Mouse (Mus musculus) kidney, adult 18-20 months (tissue): ENCODE measurements around the gene Krt42.
"Not testable (repeated sequence)": the region's sequence is repeated elsewhere in the genome, so short reads cannot be mapped to it uniquely, and the experiment has no call there.

ENCODE experiments used
- DNase-seq: peaks from one replicate; pipeline ENCODE4 v3.0.0; 2021

Krt42 gene

DNA sequence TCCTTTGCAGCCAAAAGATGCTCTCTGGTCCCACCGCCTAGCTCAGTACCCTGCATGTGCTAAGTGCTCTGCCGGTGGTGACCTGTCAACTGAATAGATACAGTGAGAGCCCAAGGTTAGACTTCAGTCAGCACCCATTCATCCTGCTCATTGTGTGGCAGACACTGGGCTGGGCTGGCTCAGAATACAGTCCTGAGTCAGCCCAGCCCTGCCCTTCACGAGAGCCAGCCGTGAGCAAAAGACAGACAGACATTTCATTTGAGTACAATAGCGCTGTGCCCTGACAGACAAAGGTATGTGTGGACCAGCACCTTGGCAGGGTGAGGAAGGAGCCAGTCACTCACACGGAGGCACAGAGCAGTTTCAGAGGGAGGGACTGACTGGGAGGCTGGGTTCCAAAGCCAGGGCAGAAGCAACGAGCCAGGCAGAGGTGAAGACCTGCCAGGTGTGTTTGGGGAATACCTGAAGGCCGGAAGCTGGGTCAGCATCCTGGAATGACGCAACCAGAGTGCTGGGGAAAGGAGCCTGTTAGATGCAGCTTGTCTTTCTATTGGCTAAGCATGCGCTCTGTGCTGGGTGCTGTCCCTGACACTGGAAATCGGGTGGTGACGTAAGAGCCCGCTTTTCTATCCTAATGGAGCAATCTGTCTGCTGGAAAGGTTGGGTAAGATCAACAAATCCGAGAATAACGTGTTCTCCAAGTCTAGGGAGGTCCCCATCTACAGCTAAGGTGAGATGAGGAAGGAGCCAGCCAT is 8.2 kb upstream of the Krt42 start:
- no peak for DNase-seq

DNA sequence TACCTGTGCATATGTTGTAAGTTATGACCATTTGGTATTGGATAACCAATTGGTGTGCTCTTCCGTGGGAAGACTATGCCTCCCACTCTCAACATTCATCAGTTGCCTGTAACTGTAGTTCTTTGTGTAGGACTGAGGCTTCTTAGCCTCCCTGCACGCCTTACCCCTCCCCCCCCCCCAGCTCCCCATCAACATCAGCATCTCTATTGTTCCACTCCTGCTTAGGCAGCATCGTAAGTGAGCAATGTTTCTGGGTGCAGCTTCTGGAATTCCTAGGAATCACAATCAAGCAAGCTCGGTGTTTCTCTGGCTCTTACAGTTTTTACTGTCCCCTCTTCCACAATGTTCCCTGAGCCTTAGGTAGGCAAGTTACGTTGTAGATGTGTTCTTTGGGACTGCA is 5.8 kb upstream of the Krt42 start:
- DNase-seq: no peak

GRCm38 (mm10) chr11:100274719-100275118 is 5.0 kb upstream of the Krt42 start:
- DNase-seq: no peak

DNA sequence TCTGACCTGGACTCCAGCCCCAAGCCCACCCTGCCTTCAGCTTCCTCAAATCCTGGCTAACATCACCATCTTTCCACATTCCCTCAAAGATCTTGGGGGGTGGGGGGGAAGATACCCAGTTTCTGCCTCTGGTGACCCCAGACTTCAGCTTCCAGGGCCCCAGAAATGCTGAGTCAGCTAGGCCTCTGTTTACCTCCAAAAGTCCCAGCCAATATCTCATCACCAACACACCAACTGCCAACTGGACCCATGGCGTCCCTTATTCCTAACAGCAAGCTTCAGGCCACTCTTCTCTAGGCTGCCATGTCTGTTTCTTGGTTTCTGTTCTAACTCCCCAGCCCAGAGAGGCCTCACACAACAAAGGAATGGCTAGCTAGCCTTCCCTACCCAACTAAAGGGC is 2.2 kb upstream of the Krt42 start:
- DNase-seq: no peak

GRCm38 (mm10) chr11:100262058-100262980 is 7.4 kb downstream of the Krt42 start:
- DNase-seq: no peak

- no peak for DNase-seq
Measured at GRCm38 (mm10) chr11:100261235-100261605, 8.5 kb downstream of the Krt42 start.

DNA sequence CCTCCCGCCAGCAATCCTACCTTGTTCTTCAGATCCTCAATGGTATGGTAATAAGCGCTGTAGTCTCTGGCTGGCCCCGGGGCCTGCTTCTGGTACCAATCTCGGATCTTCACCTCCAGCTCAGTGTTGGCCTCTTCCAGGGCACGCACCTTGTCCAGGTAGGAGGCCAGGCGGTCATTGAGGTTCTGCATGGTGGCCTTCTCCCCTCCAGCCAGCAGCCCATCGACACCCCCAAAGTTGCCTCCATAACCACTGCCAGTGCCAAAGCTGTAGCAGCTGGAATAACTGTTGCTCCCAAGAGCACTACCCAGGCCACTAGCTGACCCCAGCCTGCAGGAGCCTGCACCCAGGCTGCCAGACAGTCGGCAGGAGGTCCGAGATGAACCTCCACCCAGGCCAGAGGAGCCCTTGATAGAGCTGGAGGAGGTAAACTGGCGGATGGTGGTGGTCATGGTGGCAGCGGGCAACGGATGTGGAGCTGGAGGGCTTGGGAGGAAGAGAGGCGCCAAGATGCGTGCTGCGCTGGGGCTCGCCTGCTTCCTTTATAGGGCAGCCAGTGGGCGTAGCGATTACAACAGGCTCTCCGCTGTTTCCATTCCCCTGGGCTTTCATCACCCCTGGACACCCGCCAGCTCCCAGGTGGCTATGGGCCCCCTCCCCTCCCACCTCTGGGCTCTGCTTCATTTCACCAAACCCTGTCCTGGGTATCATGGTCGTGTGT is 9.0 kb downstream of the Krt42 start, which contains the start of gene Krt17:
Gene Krt17, minus strand, starts transcription at position 516 of the 721 bp plus-strand sequence.
- no peak for DNase-seq

GRCm38 (mm10) chr11:100259079-100259478 is 10.6 kb downstream of the Krt42 start:
- DNase-seq: no peak

DNA sequence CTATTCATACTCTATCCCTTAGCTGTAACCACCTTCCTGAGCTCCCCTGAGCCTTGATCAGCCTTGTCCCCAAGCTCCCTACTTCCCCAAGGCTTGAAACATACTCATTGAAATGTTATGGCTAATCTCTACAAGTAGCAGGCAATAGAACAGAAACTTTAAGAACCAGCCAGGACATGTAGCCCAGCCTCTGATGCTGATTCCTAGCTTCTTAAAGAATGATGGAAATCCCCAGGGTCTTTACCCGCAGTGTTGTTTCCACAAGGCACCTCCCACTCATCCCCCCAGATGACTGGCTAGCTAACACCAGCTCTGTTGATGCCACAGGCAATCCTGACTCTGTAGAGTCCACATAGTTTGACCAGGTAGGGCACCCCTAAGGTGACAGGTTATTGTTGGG is 11.7 kb downstream of the Krt42 start:
- no peak for DNase-seq

GRCm38 (mm10) chr11:100255514-100255913 is 14.2 kb downstream of the Krt42 start:
- DNase-seq: no peak

DNA sequence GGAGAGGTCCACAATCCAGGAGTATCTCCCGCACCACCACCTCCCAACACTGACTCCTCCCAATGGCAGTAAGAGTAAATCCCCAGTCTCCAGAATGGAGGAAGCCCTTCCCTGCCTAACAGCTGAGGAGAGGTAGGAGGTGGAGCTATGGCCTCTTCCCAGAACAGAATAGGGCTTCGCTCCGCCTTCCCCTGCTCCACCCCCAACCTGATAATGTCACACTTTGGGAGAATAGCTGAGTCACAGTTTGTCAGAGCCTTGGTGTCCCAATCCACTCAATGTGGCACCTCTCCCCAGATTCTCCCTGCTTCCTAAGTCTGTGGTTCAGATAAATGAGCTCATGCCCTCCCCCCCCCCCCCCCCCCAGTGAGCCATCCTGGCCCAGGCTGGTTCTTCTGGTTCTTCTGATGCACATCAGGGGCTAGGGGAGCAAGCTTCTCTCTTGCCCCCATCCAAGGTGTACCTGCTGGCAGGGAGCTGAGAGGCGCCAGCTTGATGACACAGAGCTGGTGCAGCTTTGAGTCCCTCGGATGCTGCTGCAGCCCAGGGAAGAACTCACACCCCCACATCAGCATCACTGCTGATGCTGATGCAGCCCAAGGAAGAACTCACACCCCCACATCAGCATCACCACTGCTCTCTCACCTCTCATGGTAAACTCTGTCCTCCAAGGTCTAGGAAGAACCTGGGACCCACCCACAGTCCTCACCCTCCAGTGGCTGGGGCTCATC is 15.1 kb downstream of the Krt42 start:
- no peak for DNase-seq

- no peak for DNase-seq
Measured at GRCm38 (mm10) chr11:100248852-100249465, 20.7 kb downstream of the Krt42 start, which contains the start of gene Krt16. Krt16 (minus strand) TSS chr11:100248902.

DNA sequence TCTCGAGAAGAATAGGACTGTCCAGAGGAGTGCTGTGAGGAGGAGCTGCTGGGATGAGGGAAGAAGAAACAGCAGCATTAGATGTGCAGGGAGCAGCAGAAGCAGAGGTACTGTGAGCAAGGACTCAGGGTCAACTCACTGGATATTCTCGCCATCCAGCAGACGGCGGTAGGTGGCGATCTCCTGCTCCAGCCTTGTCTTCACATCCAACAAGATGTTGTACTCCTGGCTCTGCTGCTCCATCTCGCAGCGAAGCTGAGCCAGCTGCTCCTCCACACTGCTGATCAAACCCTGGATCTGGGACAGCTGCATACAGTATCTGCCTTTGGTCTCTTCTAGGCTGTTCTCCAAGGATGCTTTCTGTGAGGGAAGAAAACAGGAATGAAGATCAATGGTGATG is 23.2 kb downstream of the Krt42 start:
- DNase-seq: not testable (repeated sequence)

GRCm38 (mm10) chr11:100240272-100240671 is 29.4 kb downstream of the Krt42 start:
- DNase-seq: not testable (repeated sequence)

DNA sequence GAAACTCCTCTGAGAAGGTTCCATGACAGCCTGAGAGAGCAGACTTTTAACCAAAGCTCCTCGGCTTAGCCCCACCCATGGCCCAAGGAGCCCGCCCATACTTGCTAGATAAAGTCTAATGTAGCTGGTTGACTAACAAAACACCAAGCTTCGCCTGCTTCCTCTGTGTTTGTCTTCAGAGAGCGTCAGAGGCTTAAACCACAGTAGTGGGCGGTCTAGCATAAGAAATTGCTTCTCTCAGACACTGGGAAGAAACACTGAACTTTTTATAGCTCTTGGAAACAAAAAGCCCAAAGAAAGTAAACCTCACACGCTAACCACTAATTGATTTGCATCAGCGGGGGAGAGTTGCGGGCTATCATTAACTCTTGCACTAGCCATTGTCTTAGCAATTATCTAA is 47.9 kb downstream of the Krt42 start:
- no peak for DNase-seq

- no peak for DNase-seq
Measured at GRCm38 (mm10) chr11:100219304-100219703, 50.4 kb downstream of the Krt42 start.
